ENCODE assay signal across 18 mouse cellular contexts in genomic region chr4:87211344-87211978, GRCm38 (mm10). TPM values are rescaled to one million over a fixed set of nuclear protein-coding genes. Genes with fewer than 3 reads are reported as not detected.
DNase-seq lines count a peak whose midpoint lies in the region; ATAC-seq and TF ChIP-seq lines count a peak whose summit lies in the region.
"Had no signal": no experiment of that assay in that cellular context is flagged by ENCODE, and none has a peak within 500 bp of the region (broad histone marks: within the 10 kb centered on the region; RNA-seq: fewer than 3 reads in every experiment).

No protein-coding gene starts in this region.

- TF ChIP-seq POLR2A in cortical plate, adult 2 months (IDR thresholded peaks at IDR 0.05; ENCODE audit: extremely low read depth, insufficient read depth, low read length), result no peak

- no peak overlapping the region for H3K9ac ChIP-seq in forebrain, embryonic 13.5 days
- H3K9ac ChIP-seq in forebrain, embryonic 11.5 days (ENCODE audit: low read length), result no peak overlapping the region
- H3K9ac ChIP-seq in hindbrain, embryonic 13.5 days, result no peak overlapping the region
- H3K9ac ChIP-seq in hindbrain, embryonic 11.5 days (ENCODE audit: low read depth, low read length), result no peak overlapping the region
- no peak overlapping the region for H3K9ac ChIP-seq in midbrain, embryonic 15.5 days
- H3K9ac ChIP-seq: kidney, embryonic 15.5 days; liver, embryonic 12.5 days; stomach, embryonic 15.5 days had no signal

- no peaks in the 10 kb centered on the region for H3K9me3 ChIP-seq in forebrain, embryonic 13.5 days (replicated peaks)
- no peaks in the 10 kb centered on the region for H3K9me3 ChIP-seq in forebrain, embryonic 11.5 days (ENCODE audit: control insufficient read depth, low read length)
- H3K9me3 ChIP-seq in hindbrain, embryonic 13.5 days, result no peaks in the 10 kb centered on the region
- no peaks in the 10 kb centered on the region for H3K9me3 ChIP-seq in hindbrain, embryonic 11.5 days (ENCODE audit: control insufficient read depth, low read length)
- H3K9me3 ChIP-seq in midbrain, embryonic 15.5 days, result no peaks in the 10 kb centered on the region
- H3K9me3 ChIP-seq: kidney, embryonic 15.5 days; liver, embryonic 12.5 days; megakaryocyte, embryonic 14.5 days; stomach, embryonic 15.5 days had no signal

- no peak for TF ChIP-seq CTCF in cortical plate, adult 2 months (IDR thresholded peaks at IDR 0.05; ENCODE audit: extremely low read depth, insufficient read depth, low read length)

- DNase-seq in forebrain, embryonic 11.5 days (ENCODE audit: low spot score), result no peak
- DNase-seq in hindbrain, embryonic 11.5 days (ENCODE audit: low spot score), result no peak
- no peak for DNase-seq in kidney, postnatal 4 days
- DNase-seq in embryo, embryonic 9.5 days (ENCODE audit: extremely low spot score), result no peak
- DNase-seq: cerebellum, adult 9-10 months; embryo, embryonic 11 days; gastrocnemius, postnatal 14 days; retina, postnatal 1 day; thymus, postnatal 25 days had no signal

- no peak overlapping the region for H3K4me3 ChIP-seq in forebrain, embryonic 13.5 days
- H3K4me3 ChIP-seq in forebrain, embryonic 11.5 days (ENCODE audit: low read depth, low read length), result no peak overlapping the region
- no peak overlapping the region for H3K4me3 ChIP-seq in hindbrain, embryonic 13.5 days
- no peak overlapping the region for H3K4me3 ChIP-seq in hindbrain, embryonic 11.5 days (ENCODE audit: low read depth, low read length)
- no peak overlapping the region for H3K4me3 ChIP-seq in cortical plate, adult 2 months (ENCODE audit: insufficient read depth, low read length)
- no peak overlapping the region for H3K4me3 ChIP-seq in midbrain, embryonic 15.5 days
- H3K4me3 ChIP-seq: kidney, embryonic 15.5 days; liver, embryonic 12.5 days; megakaryocyte, embryonic 14.5 days; stomach, embryonic 15.5 days had no signal

- peaks cover 17% of the 10 kb centered on the region for H3K4me1 ChIP-seq in forebrain, embryonic 13.5 days
- no peaks in the 10 kb centered on the region for H3K4me1 ChIP-seq in forebrain, embryonic 11.5 days (replicated peaks; ENCODE audit: control insufficient read depth, insufficient read depth, low read length)
- peaks cover 18% of the 10 kb centered on the region for H3K4me1 ChIP-seq in hindbrain, embryonic 13.5 days (replicated peaks)
- H3K4me1 ChIP-seq in hindbrain, embryonic 11.5 days (replicated peaks; ENCODE audit: control insufficient read depth, insufficient read depth, low read length), result no peaks in the 10 kb centered on the region
- H3K4me1 ChIP-seq in cortical plate, adult 2 months (ENCODE audit: control insufficient read depth, insufficient read depth, low read length), result peaks cover 8% of the 10 kb centered on the region; the same call in 1 of the 2 replicates
- H3K4me1 ChIP-seq in midbrain, embryonic 15.5 days, result peaks cover 12% of the 10 kb centered on the region
- H3K4me1 ChIP-seq: kidney, embryonic 15.5 days; liver, embryonic 12.5 days; megakaryocyte, embryonic 14.5 days; stomach, embryonic 15.5 days had no signal

- H3K4me2 ChIP-seq in forebrain, embryonic 13.5 days, result no peak overlapping the region
- H3K4me2 ChIP-seq in forebrain, embryonic 11.5 days (ENCODE audit: low read depth, low read length, severe bottlenecking), result no peak overlapping the region
- no peak overlapping the region for H3K4me2 ChIP-seq in hindbrain, embryonic 13.5 days
- no peak overlapping the region for H3K4me2 ChIP-seq in hindbrain, embryonic 11.5 days (replicated peaks; ENCODE audit: low read depth, low read length)
- H3K4me2 ChIP-seq in midbrain, embryonic 15.5 days, result no peak overlapping the region; the same call in 1 of the 2 replicates
- H3K4me2 ChIP-seq: kidney, embryonic 15.5 days; liver, embryonic 12.5 days; stomach, embryonic 15.5 days had no signal

- no peaks in the 10 kb centered on the region for H3K27me3 ChIP-seq in forebrain, embryonic 13.5 days
- H3K27me3 ChIP-seq in forebrain, embryonic 11.5 days (ENCODE audit: control insufficient read depth, insufficient read depth, low read length), result no peaks in the 10 kb centered on the region
- no peaks in the 10 kb centered on the region for H3K27me3 ChIP-seq in hindbrain, embryonic 13.5 days
- no peaks in the 10 kb centered on the region for H3K27me3 ChIP-seq in hindbrain, embryonic 11.5 days (ENCODE audit: control insufficient read depth, insufficient read depth, low read length)
- H3K27me3 ChIP-seq in midbrain, embryonic 15.5 days (replicated peaks), result no peaks in the 10 kb centered on the region
- H3K27me3 ChIP-seq: kidney, embryonic 15.5 days; liver, embryonic 12.5 days; megakaryocyte, embryonic 14.5 days; stomach, embryonic 15.5 days had no signal

- ATAC-seq in forebrain, embryonic 13.5 days, result peak; percentile 21; the same call in 1 of the 2 replicates
- ATAC-seq in forebrain, embryonic 11.5 days (replicated peaks; ENCODE audit: low FRiP score), result no peak
- ATAC-seq in hindbrain, embryonic 13.5 days (ENCODE audit: low FRiP score), result peak; percentile 59
- no peak for ATAC-seq in hindbrain, embryonic 11.5 days (ENCODE audit: low FRiP score)
- ATAC-seq in midbrain, embryonic 15.5 days (replicated peaks), result peak; percentile 78
- ATAC-seq: liver, embryonic 12.5 days had no signal

- H3K27ac ChIP-seq in forebrain, embryonic 13.5 days, result peak overlapping the region; percentile 73
- H3K27ac ChIP-seq in forebrain, embryonic 11.5 days (ENCODE audit: low read depth, low read length), result no peak overlapping the region
- H3K27ac ChIP-seq in hindbrain, embryonic 13.5 days, result peak overlapping the region; percentile 73
- no peak overlapping the region for H3K27ac ChIP-seq in hindbrain, embryonic 11.5 days (ENCODE audit: low read depth, low read length)
- H3K27ac ChIP-seq in cortical plate, adult 2 months (ENCODE audit: insufficient read depth, low read length), result peak overlapping the region; percentile 80
- H3K27ac ChIP-seq in midbrain, embryonic 15.5 days, result peak overlapping the region; percentile 74
- H3K27ac ChIP-seq: kidney, embryonic 15.5 days; liver, embryonic 12.5 days; stomach, embryonic 15.5 days had no signal

- 63% methylated on average over 6 of the region's 6 CpGs for WGBS in forebrain, embryonic 13.5 days
- WGBS in forebrain, embryonic 11.5 days, result 81% methylated on average over 6 of the region's 6 CpGs
- WGBS in hindbrain, embryonic 13.5 days, result 57% methylated on average over 6 of the region's 6 CpGs
- WGBS in hindbrain, embryonic 11.5 days, result 76% methylated on average over 6 of the region's 6 CpGs
- 40% methylated on average over 6 of the region's 6 CpGs for WGBS in midbrain, embryonic 15.5 days

- no peaks in the 10 kb centered on the region for H3K36me3 ChIP-seq in forebrain, embryonic 13.5 days (ENCODE audit: poor library complexity, severe bottlenecking)
- H3K36me3 ChIP-seq in forebrain, embryonic 11.5 days (ENCODE audit: control insufficient read depth, insufficient read depth, low read length), result no peaks in the 10 kb centered on the region
- H3K36me3 ChIP-seq in hindbrain, embryonic 13.5 days, result no peaks in the 10 kb centered on the region
- no peaks in the 10 kb centered on the region for H3K36me3 ChIP-seq in hindbrain, embryonic 11.5 days (ENCODE audit: control insufficient read depth, insufficient read depth, low read length)
- no peaks in the 10 kb centered on the region for H3K36me3 ChIP-seq in midbrain, embryonic 15.5 days (replicated peaks)
- H3K36me3 ChIP-seq: kidney, embryonic 15.5 days; liver, embryonic 12.5 days; stomach, embryonic 15.5 days had no signal

RNA-seq across cellular contexts. Expression of gene Slc24a2, which starts 18.8 kb away (rescaled TPM):
- polyA plus RNA-seq in forebrain, embryonic 13.5 days (2015; fragmentation: Nextera tagmentation; extraction: Ambion mirVana), result 0.83 and 1.4 TPM in 2 replicates
- 0.55 and 0.77 TPM in 2 replicates for polyA plus RNA-seq in forebrain, embryonic 11.5 days (2014; fragmentation: Nextera tagmentation; extraction: Ambion mirVana)
- 2.7 and 3.0 TPM in 2 replicates for polyA plus RNA-seq in hindbrain, embryonic 13.5 days (2015; fragmentation: Nextera tagmentation; extraction: Ambion mirVana)
- 0.36 and 1.3 TPM in 2 replicates for polyA plus RNA-seq in hindbrain, embryonic 11.5 days (2014; fragmentation: Nextera tagmentation; extraction: Ambion mirVana)
- polyA plus RNA-seq in cortical plate, adult 2 months (2012; rRNA removed), result 116 and 121 TPM in 2 replicates
- 3.2 and 3.9 TPM in 2 replicates for polyA plus RNA-seq in midbrain, embryonic 15.5 days (2015; fragmentation: Nextera tagmentation; extraction: Ambion mirVana)
- polyA plus RNA-seq: intestine, embryonic 14.5 days; liver, embryonic 12.5 days had no signal

Comparison
In these comparisons a context has a peak if more than half of its experiments do, and no peak if none do; other contexts are left out.
1. ATAC-seq: peak in forebrain, embryonic 13.5 days (single experiment), hindbrain, embryonic 13.5 days (single experiment) and midbrain, embryonic 15.5 days (single experiment); none in forebrain, embryonic 11.5 days (single experiment) and hindbrain, embryonic 11.5 days (single experiment).
2. H3K27ac ChIP-seq: peak in forebrain, embryonic 13.5 days (single experiment), hindbrain, embryonic 13.5 days (single experiment), cortical plate, adult 2 months (single experiment) and midbrain, embryonic 15.5 days (single experiment); none in forebrain, embryonic 11.5 days (single experiment) and hindbrain, embryonic 11.5 days (single experiment).
3. RNA of gene Slc24a2, which starts 18.8 kb away (polyA plus RNA-seq): 116 to 121 TPM in cortical plate, adult 2 months; 3.2 to 3.9 TPM in midbrain, embryonic 15.5 days, 2.7 to 3.0 TPM in hindbrain, embryonic 13.5 days, 0.83 to 1.4 TPM in forebrain, embryonic 13.5 days, 0.55 to 0.77 TPM in forebrain, embryonic 11.5 days and 0.36 to 1.3 TPM in hindbrain, embryonic 11.5 days; every median in the first group is over 10 times any median in the second.